Mouse (Mus musculus): ENCODE measurements at regions not wholly inside any gene's neighbourhood (a gene's known extent, or its start where the extent isn't known, plus 50 kb on each side); places are given as distances from the start of the nearest gene placed in this dataset.

DNA sequence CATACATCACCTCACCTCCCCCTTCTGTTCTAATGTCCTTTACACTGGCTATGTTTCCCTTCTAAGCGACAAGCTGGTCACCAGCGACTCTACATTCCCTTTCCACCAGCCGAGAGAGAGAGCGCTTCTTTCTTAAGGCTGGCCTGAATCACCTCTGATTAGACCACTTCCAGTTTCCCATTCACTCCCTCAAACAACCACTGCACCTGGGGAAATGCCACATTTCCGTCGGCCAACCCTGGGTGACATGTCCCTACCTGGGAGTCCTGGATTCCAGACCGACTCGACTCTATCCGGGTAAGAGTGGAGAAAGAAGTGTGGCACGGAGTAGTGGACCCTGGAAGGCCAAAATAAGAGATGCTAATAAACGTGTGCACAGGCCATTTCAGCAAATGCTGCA is 84.5 kb upstream of the Cplx2 start:
- TF ChIP-seq CTCF (IDR thresholded peaks at IDR 0.05; ENCODE audit: borderline replicate concordance, extremely low read depth, insufficient read depth, insufficient read length) = no peak
- TF ChIP-seq POLR2A (IDR thresholded peaks at IDR 0.05; ENCODE audit: borderline replicate concordance, extremely low read depth, insufficient read depth, insufficient read length, poor library complexity, severe bottlenecking) = no peak

Data from brain, embryonic 14.5 days (tissue).